In the genomic region with DNA sequence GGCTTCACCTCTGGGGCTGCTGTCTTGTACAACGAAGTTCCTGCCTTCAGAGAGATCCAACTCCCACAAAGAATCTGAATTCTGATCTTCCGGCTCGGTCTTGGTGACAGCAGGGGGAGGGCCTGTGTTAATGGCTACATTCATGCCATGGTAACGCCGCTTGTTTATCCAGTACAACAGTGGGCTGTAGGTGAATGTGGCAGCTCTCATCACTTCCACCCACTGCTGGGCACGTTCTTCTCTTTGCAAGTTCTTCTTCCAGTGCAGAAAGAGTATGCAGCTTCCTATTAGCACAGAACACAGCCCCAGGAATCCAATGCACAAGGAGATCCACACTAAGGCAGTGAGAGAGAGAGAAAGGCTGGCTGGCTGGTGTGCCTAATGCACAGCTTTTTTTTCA, we compare ENCODE assay signal across 27 mouse cellular contexts. TPM values are rescaled to one million over a fixed set of nuclear protein-coding genes. Genes with fewer than 3 reads are reported as not detected.
DNase-seq lines count a peak whose midpoint lies in the region; TF ChIP-seq lines count a peak whose summit lies in the region.
"Had no signal": no experiment of that assay in that cellular context is flagged by ENCODE, and none has a peak within 500 bp of the region (broad histone marks: within the 10 kb centered on the region; RNA-seq: fewer than 3 reads in every experiment).

No protein-coding gene starts in this region.

- peaks cover 3% of the 10 kb centered on the region; the same call in 1 of the 2 replicates for H3K4me1 ChIP-seq in kidney, adult 2 months (ENCODE audit: control insufficient read depth, insufficient read depth, low read length)

- no peak for TF ChIP-seq POLR2A in kidney, adult 2 months (IDR thresholded peaks at IDR 0.05; ENCODE audit: low read depth, low read length)

- no peak for TF ChIP-seq CTCF in left cerebral cortex, adult 2 months (IDR thresholded peaks at IDR 0.05)
- no peak for TF ChIP-seq CTCF in kidney, adult 2 months (conservative IDR thresholded peaks at IDR 0.05; ENCODE audit: insufficient read depth, insufficient read length, low read depth, low read length)

- peaks cover 1% of the 10 kb centered on the region; the same call in 1 of the 2 replicates for H3K36me3 ChIP-seq in kidney, adult 2 months (ENCODE audit: control insufficient read depth, insufficient read depth, low read length)

- H3K4me3 ChIP-seq in left cerebral cortex, adult 2 months = no peak overlapping the region
- H3K4me3 ChIP-seq in kidney, adult 2 months (ENCODE audit: insufficient read depth, low read depth, low read length) = no peak overlapping the region
- H3K4me3 ChIP-seq: forebrain, embryonic 13.5 days; hindbrain, embryonic 10.5 days; hindbrain, embryonic 15.5 days; midbrain, embryonic 13.5 days; neural tube, embryonic 13.5 days; stomach, embryonic 15.5 days had no signal

- DNase-seq in left cerebral cortex, adult 2 months (ENCODE audit: extremely low spot score in 1 of 2, low spot score in 2 of 2) = peak; percentile 16 to 44
- no peak for DNase-seq in left cerebral cortex, postnatal 10 days (ENCODE audit: extremely low spot score in 1 of 2, low spot score in 2 of 2)
- peak; percentile 20 to 53 for DNase-seq in right cerebral cortex, postnatal 36 days (ENCODE audit: low spot score in 2 of 2)
- no peak for DNase-seq in right cerebral cortex, postnatal 14 days
- DNase-seq in left cerebral cortex, postnatal 25 days (ENCODE audit: low spot score in 2 of 2) = peak; percentile 29 to 50
- DNase-seq in kidney, adult 2 months = no peak
- DNase-seq: adrenal gland, adult 8-10 months; B cell, adult 2 months; cerebellum, adult 9-10 months; cerebellum, postnatal 36 days; heart, postnatal 14 days; layer of hippocampus, postnatal 36 days; liver; lung, adult 2 months; lung, postnatal 10 days; thymus, adult 2 months had no signal

- 28% methylated on average over 6 of the region's 6 CpGs for WGBS in kidney, adult 2 months

- intact Hi-C loops in left cerebral cortex, adult 2 months (cut with DNase I) = no loop called here
- intact Hi-C loops in left cerebral cortex, postnatal 10 days (cut with DNase I) = no loop called here
- intact Hi-C loops in left cerebral cortex, postnatal 25 days (cut with DNase I) = no loop called here

- H3K27me3 ChIP-seq in kidney, adult 2 months (replicated peaks; ENCODE audit: control insufficient read depth, insufficient read depth, low read length) = no peaks in the 10 kb centered on the region
- H3K27me3 ChIP-seq: forebrain, embryonic 13.5 days; hindbrain, embryonic 15.5 days; midbrain, embryonic 13.5 days; neural tube, embryonic 13.5 days; stomach, embryonic 15.5 days had no signal

- H3K27ac ChIP-seq in left cerebral cortex, adult 2 months = no peak overlapping the region
- no peak overlapping the region for H3K27ac ChIP-seq in kidney, adult 2 months (ENCODE audit: insufficient read depth, low read depth, low read length)
- H3K27ac ChIP-seq: forebrain, embryonic 13.5 days; hindbrain, embryonic 10.5 days; hindbrain, embryonic 15.5 days; liver, embryonic 14.5 days; macrophage; midbrain, embryonic 13.5 days; neural tube, embryonic 13.5 days; stomach, embryonic 15.5 days had no signal

RNA-seq across cellular contexts. Expression of a gene that starts 0.5 kb away (rescaled TPM):
- total RNA-seq in left cerebral cortex, adult 2 months (2021) = under 1 TPM in 1 of 2 experiments, not detected in 1; 0.75 TPM
- total RNA-seq in left cerebral cortex, postnatal 10 days (2021) = not detected
- not detected for total RNA-seq in left cerebral cortex, postnatal 25 days (2021)
- 0.47 and 0.49 TPM in 2 replicates for polyA plus RNA-seq in kidney, adult 2 months (2012; rRNA removed)
- total RNA-seq: layer of hippocampus, postnatal 36 days; megakaryocyte-erythroid progenitor cell, adult 5-6 weeks had no signal
- polyA plus RNA-seq: embryonic facial prominence, embryonic 11.5 days; forebrain, embryonic 13.5 days; macrophage; neural tube, embryonic 13.5 days; small intestine, adult 2 months had no signal

RNA-seq across cellular contexts. Expression of a gene that starts 4.3 kb away (rescaled TPM):
- total RNA-seq in left cerebral cortex, adult 2 months (2021) = 10 to 100 TPM; 74.6 to 74.8 TPM
- 10 to 100 TPM; 27.0 to 29.1 TPM for total RNA-seq in left cerebral cortex, postnatal 10 days (2021)
- 10 to 100 TPM; 53.1 to 63.6 TPM for total RNA-seq in left cerebral cortex, postnatal 25 days (2021)
- polyA plus RNA-seq in kidney, adult 2 months (2012; rRNA removed) = 35.0 and 43.2 TPM in 2 replicates

RNA-seq across cellular contexts. Expression of a gene that starts 42.7 kb away (rescaled TPM):
- 10 to 100 TPM; 50.7 to 52.5 TPM for total RNA-seq in left cerebral cortex, adult 2 months (2021)
- 10 to 100 TPM; 28.8 to 31.6 TPM for total RNA-seq in left cerebral cortex, postnatal 10 days (2021)
- total RNA-seq in left cerebral cortex, postnatal 25 days (2021) = 10 to 100 TPM; 50.9 to 52.1 TPM
- polyA plus RNA-seq in kidney, adult 2 months (2012; rRNA removed) = 26.4 and 27.9 TPM in 2 replicates

RNA-seq across cellular contexts. Expression of a gene that starts 47.6 kb away (rescaled TPM):
- total RNA-seq in left cerebral cortex, adult 2 months (2021) = 1 to 10 TPM; 4.0 to 4.4 TPM
- total RNA-seq in left cerebral cortex, postnatal 10 days (2021) = 1 to 10 TPM; 3.8 to 5.8 TPM
- total RNA-seq in left cerebral cortex, postnatal 25 days (2021) = 1 to 10 TPM; 3.3 to 4.4 TPM
- polyA plus RNA-seq in kidney, adult 2 months (2012; rRNA removed) = 17.8 and 18.5 TPM in 2 replicates

RNA-seq across cellular contexts. Expression of a gene that starts 58.7 kb away (rescaled TPM):
- 10 to 100 TPM; 37.6 to 38.7 TPM for total RNA-seq in left cerebral cortex, adult 2 months (2021)
- total RNA-seq in left cerebral cortex, postnatal 10 days (2021) = 10 to 100 TPM; 42.9 to 44.9 TPM
- 10 to 100 TPM; 33.1 to 38.6 TPM for total RNA-seq in left cerebral cortex, postnatal 25 days (2021)
- 30.6 and 33.8 TPM in 2 replicates for polyA plus RNA-seq in kidney, adult 2 months (2012; rRNA removed)

Comparison
In these comparisons a context has a peak if more than half of its experiments do, and no peak if none do; other contexts are left out.
1. DNase-seq: peak in left cerebral cortex, adult 2 months (2 of 2), right cerebral cortex, postnatal 36 days (2 of 2) and left cerebral cortex, postnatal 25 days (2 of 2); none in left cerebral cortex, postnatal 10 days (0 of 2), right cerebral cortex, postnatal 14 days (single experiment) and kidney, adult 2 months (single experiment).